Mouse (Mus musculus) macrophage (primary cell): ENCODE measurements around the gene Zfp777. TPM values are rescaled to one million over a fixed set of nuclear protein-coding genes. Genes with fewer than 3 reads are reported as not detected.

Experiments used
- H3K27ac ChIP-seq: fragments of 350-480 bp; formaldehyde crosslinking; 2 replicates; pipeline ENCODE4 v1.9.0; 2021
- H3K36me3 ChIP-seq: fragments of 350-480 bp; formaldehyde crosslinking; 2 replicates; pipeline ENCODE4 v1.9.0; 2021; ENCODE audit errors: inconsistent target
- H3K4me3 ChIP-seq: fragments of 350-480 bp; formaldehyde crosslinking; 2 replicates; pipeline ENCODE4 v1.9.0; 2021; ENCODE audit errors: inconsistent target
- H3K79me2 ChIP-seq: fragments of 350-480 bp; formaldehyde crosslinking; 2 replicates; pipeline ENCODE4 v1.9.0; 2021; ENCODE audit errors: inconsistent target
- WGBS: methylation state at CpG from one replicate; pipeline ENCODE4 v1.1.7; 2026; ENCODE audit warnings: inconsistent platforms; ENCODE audit not compliant: missing documents; 5-methylcytosine and 5-hydroxymethylcytosine counted together
- polyA plus RNA-seq: library from polyadenylated mRNA; stranded (reverse); fragments of 250-400 nt; gene quantifications from 3 replicates; pipeline ENCODE4 v1.2.4, GENCODE M21; 2018; ENCODE audit warnings: inconsistent platforms

Gene Zfp777
- polyA plus RNA-seq, 1 experiment from 2014 or later = 12.6 TPM

DNA sequence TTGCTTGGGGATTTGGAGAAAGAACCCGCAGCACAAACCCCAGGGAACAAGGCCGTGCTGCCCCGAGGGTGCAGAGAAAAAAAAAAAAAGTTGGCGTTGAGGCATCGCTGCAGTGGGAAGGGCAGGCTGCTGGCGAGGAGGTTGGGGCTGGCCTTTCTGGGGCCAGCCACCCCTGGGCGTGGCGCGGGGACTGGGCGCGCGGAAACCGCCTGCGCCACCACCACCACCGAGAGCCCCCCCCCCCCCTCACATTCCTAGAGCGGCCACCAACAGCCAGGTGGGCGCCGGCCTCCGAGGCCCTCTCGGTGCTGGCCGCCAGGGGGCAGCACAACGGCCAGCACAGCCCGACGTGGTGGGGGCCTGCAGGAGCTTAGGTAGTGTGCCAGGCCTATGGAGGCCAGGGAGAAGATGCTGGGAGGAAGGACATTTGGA, 32.6 kb downstream of the Zfp777 start:
- Histone ChIP-seq H3K79me2 (no peaks in the 10 kb centered on the region), H3K36me3 (no peaks in the 10 kb centered on the region), H3K4me3 (no peak overlapping the region), H3K27ac (no peak overlapping the region)
- WGBS = 2% methylated on average over 20 of the region's 24 CpGs

DNA sequence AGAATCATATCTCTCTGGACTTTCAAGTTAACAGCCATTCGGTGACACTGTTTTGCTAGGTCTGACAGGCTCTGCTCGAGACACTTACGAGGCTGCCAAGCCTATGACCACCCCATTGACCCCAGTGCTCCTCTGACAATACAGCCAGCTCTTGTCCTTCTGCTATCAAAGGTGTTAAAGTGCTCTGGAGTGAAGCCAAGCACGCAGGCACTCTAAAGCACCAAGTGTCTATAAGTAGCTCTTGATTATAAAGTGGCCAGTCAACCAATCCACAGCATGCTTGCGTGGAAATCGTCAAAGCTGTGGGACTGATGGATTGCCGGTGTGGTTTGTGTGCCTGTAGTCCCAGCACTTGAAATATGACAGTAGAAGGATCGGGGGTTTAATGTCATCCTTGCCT, 38.0 kb downstream of the Zfp777 start:
- Histone ChIP-seq H3K79me2 (no peaks in the 10 kb centered on the region), H3K27ac (no peak overlapping the region), H3K4me3 (no peak overlapping the region), H3K36me3 (no peaks in the 10 kb centered on the region)
- WGBS = 85% methylated on average over 7 of the region's 8 CpGs

DNA sequence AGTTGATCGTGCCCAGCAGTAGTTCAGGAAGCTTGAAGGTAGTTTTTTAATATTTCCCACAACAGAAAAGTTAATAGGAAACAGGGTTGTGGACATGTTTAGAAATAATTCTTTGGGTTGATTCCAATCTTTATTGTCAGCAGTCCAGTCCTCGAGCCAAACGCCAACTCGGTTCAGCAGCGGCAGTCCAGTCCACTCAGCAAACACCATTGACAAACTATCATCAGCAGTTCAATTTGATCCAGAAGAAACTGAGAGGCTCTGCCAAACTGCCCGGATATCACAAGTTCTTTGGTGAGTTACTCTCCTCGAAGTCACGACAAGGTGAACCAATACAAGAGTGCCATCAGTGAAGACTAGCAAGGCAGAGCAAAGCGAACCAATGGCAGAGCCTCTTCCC, 53.0 kb downstream of the Zfp777 start:
- Histone ChIP-seq H3K36me3 (no peaks in the 10 kb centered on the region), H3K79me2 (no peaks in the 10 kb centered on the region), H3K4me3 (no peak overlapping the region), H3K27ac (no peak overlapping the region)
- WGBS = 92% methylated on average over 9 of the region's 9 CpGs

DNA sequence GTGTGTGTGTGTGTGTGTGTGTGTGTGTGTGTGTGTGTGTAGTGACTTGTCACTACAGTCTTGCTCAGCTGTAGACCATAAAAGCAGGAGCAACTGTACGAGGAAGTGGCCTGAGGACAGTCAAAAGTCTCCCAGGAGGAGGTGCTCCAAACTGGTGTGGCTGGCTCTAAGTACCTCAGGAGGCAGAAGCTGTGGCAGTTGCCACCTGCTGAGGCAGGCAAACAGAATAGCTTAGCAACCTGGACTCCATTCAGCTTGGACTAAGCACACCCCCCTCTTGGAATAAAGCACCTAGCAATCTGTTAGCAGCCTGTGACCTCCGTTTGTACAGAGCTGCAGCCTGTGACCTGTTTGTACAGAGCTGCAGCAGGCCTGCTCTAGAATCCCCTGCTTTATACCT, 64.8 kb downstream of the Zfp777 start:
- Histone ChIP-seq H3K27ac (no peak overlapping the region), H3K36me3 (no peaks in the 10 kb centered on the region), H3K4me3 (no peak overlapping the region), H3K79me2 (no peaks in the 10 kb centered on the region)
- 41% methylated on average over 2 of the region's 2 CpGs for WGBS

DNA sequence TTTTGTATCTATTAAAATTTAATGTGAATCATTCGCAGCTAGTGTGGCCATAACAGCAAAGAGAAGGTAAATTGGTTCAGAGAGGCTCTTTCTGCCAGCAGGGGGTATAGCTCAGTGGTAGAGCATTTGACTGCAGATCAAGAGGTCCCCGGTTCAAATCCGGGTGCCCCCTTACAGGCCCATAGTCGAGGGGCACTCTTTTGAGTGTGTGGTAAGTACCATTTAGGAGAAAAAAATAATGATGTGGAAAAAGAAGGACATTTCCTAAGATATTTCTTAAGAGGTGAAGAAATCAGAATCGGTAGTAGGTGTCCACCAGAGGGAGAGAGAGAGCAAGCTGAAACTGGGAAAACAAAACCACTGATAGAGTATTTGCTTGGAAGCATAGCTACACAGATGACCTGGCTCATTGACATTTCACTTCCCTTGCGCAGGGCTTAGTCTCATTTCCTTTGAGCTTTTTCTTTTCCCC, 69.8 kb downstream of the Zfp777 start:
- Histone ChIP-seq H3K36me3 (no peaks in the 10 kb centered on the region), H3K79me2 (no peaks in the 10 kb centered on the region), H3K4me3 (no peak overlapping the region), H3K27ac (no peak overlapping the region)
- WGBS = 11% methylated on average over 6 of the region's 6 CpGs

DNA sequence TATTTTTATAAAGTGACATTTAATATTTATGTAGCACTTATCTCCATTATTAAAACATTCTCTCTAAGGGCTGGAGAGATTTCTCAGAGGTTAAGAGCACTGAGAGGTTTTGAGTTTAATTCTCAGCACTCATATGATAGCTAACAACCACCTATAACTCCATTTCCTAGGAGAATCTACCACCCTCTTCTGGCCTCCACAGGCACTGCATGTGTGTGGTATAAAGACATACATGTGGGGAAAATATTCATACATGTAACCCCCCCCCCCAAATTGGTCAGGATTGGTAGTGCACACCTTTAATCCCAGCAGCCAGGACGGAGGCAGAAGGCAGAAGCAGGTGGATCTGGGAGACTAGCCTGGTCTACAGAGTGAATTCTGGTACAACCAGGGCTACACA, 74.1 kb downstream of the Zfp777 start:
- WGBS = 92% methylated on average over 1 of the region's 1 CpGs
- Histone ChIP-seq H3K36me3 (no peaks in the 10 kb centered on the region), H3K27ac (no peak overlapping the region), H3K4me3 (no peak overlapping the region), H3K79me2 (no peaks in the 10 kb centered on the region)

Other genes with a start within 250 kb of the Zfp777 start
- 86.7 to 134 TPM (median 112 TPM) in 3 replicates for gene Pdia4, start 235.5 kb downstream of the Zfp777 start, polyA plus RNA-seq
- gene Zfp786, start 218.0 kb downstream of the Zfp777 start, polyA plus RNA-seq = 0.09 to 0.28 TPM in 2 of 3 replicates, not detected in the other
- gene Zfp398, start 213.2 kb downstream of the Zfp777 start, polyA plus RNA-seq = 3.7 to 4.5 TPM (median 4.4 TPM) in 3 replicates
- 5.5 to 7.3 TPM (median 6.7 TPM) in 3 replicates for gene Zfp282, start 171.7 kb downstream of the Zfp777 start, polyA plus RNA-seq
- 5.3 to 8.4 TPM (median 5.9 TPM) in 3 replicates for gene Zfp212, start 128.4 kb downstream of the Zfp777 start, polyA plus RNA-seq
- gene Zfp956, start 95.5 kb downstream of the Zfp777 start, polyA plus RNA-seq = 1.4 to 2.5 TPM (median 2.1 TPM) in 3 replicates
- gene Zfp746, start 37.7 kb upstream of the Zfp777 start, polyA plus RNA-seq = 13.9 to 16.3 TPM (median 14.0 TPM) in 3 replicates